Mouse (Mus musculus): ENCODE data around the gene Taok3.

Taok3 gene

GRCm38 (mm10) chr5:117117716-117118115, 2.2 kb upstream of the Taok3 start:
- no peak for DNase-seq (ENCODE audit: low spot score)

- no peak for DNase-seq (ENCODE audit: low spot score)
Observed at GRCm38 (mm10) chr5:117118220-117118619, 1.7 kb upstream of the Taok3 start.

GRCm38 (mm10) chr5:117118850-117119249, 1.1 kb upstream of the Taok3 start:
- no peak for DNase-seq (ENCODE audit: low spot score)

- no peak for DNase-seq (ENCODE audit: low spot score)
Observed at GRCm38 (mm10) chr5:117120489-117121466, 849 bp downstream of the Taok3 start.

- DNase-seq (ENCODE audit: low spot score), result no peak
Observed at GRCm38 (mm10) chr5:117121657-117122056, 1.7 kb downstream of the Taok3 start.

GRCm38 (mm10) chr5:117123102-117123501, 3.2 kb downstream of the Taok3 start:
- DNase-seq (ENCODE audit: low spot score), result no peak

GRCm38 (mm10) chr5:117123840-117124239, 3.9 kb downstream of the Taok3 start:
- DNase-seq (ENCODE audit: low spot score), result no peak

- DNase-seq (ENCODE audit: low spot score), result peak; percentile 67
Observed at GRCm38 (mm10) chr5:117125482-117126346, 5.8 kb downstream of the Taok3 start.

GRCm38 (mm10) chr5:117127051-117127450, 7.1 kb downstream of the Taok3 start:
- DNase-seq (ENCODE audit: low spot score), result no peak

GRCm38 (mm10) chr5:117130726-117131125, 10.8 kb downstream of the Taok3 start:
- no peak for DNase-seq (ENCODE audit: low spot score)

GRCm38 (mm10) chr5:117133446-117134065, 13.6 kb downstream of the Taok3 start:
- no peak for DNase-seq (ENCODE audit: low spot score)

- no peak for DNase-seq (ENCODE audit: low spot score)
Observed at GRCm38 (mm10) chr5:117134066-117134888, 14.3 kb downstream of the Taok3 start.

GRCm38 (mm10) chr5:117134889-117135456, 15.0 kb downstream of the Taok3 start:
- DNase-seq (ENCODE audit: low spot score), result no peak

GRCm38 (mm10) chr5:117135869-117136268, 15.9 kb downstream of the Taok3 start:
- DNase-seq (ENCODE audit: low spot score), result peak; percentile 63

- DNase-seq (ENCODE audit: low spot score), result no peak
Observed at GRCm38 (mm10) chr5:117136570-117136969, 16.6 kb downstream of the Taok3 start.

GRCm38 (mm10) chr5:117137011-117137410, 17.1 kb downstream of the Taok3 start:
- DNase-seq (ENCODE audit: low spot score), result no peak

GRCm38 (mm10) chr5:117137594-117137993, 17.7 kb downstream of the Taok3 start:
- DNase-seq (ENCODE audit: low spot score), result no peak

- no peak for DNase-seq (ENCODE audit: low spot score)
Observed at GRCm38 (mm10) chr5:117138295-117138988, 18.5 kb downstream of the Taok3 start.

- DNase-seq (ENCODE audit: low spot score), result no peak
Observed at GRCm38 (mm10) chr5:117139822-117140221, 19.9 kb downstream of the Taok3 start.

GRCm38 (mm10) chr5:117140374-117140773, 20.4 kb downstream of the Taok3 start:
- DNase-seq (ENCODE audit: low spot score), result no peak

Data from testis, postnatal 10 days (tissue).